Mouse (Mus musculus) cerebellum, adult 18-20 months (tissue): ENCODE results near the gene Dph7.
"Not testable (repeated sequence)": the region's sequence is repeated elsewhere in the genome, so short reads cannot be mapped to it uniquely, and the experiment has no call there.

ENCODE experiments used
- DNase-seq, 2 experiments: peaks; one replicate each; pipeline ENCODE4 v3.0.0; 2021

Gene Dph7

DNA sequence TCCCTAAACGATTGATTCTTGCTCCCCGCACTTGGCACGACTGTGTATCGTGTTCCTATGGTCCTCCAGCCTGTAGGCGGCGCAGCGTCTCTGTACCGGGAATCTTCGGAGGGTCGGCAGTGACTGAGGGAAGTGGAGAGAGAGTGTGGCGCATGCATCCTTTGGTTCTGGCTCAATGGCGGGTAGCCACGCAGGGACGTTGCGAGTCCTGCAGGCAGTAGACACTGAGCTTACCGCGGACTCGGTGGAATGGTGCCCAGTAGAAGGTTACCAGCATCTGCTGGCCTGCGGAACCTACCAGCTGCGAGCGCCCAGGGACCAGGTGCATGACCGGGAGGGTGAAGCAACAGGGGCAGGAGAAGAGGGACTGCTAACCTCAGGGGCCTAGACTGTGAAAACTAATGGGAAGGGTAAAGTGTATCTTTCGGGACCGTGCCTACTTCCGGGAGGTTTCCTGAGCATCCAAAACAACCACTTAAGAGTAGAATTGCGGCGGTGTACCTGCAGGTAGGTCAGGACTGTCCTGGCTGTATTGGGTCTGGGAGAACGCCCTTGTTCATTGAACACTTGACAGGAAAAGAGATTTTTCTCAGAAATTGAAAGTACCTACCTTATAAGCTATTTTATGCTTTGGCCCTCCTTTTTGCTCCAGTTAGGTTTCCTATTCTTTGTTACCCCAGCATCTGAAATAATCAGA lies at the start of gene Dph7:
TSS of gene Dph7 (plus strand) at position 97 of the 697 bp plus-strand sequence.
- DNase-seq, result peak; percentile 89 to 92

GRCm38 (mm10) chr2:24912589-24912988 lies 49.6 kb upstream of the Dph7 start:
- DNase-seq, result no peak

GRCm38 (mm10) chr2:24914762-24915161 lies 47.4 kb upstream of the Dph7 start:
- DNase-seq, result no peak

GRCm38 (mm10) chr2:24918930-24919838 lies 43.0 kb upstream of the Dph7 start, which contains the start of gene Ehmt1:
TSS of gene Ehmt1 (minus strand) at chr2:24919614.
- peak; percentile 94 to 99 for DNase-seq

DNA sequence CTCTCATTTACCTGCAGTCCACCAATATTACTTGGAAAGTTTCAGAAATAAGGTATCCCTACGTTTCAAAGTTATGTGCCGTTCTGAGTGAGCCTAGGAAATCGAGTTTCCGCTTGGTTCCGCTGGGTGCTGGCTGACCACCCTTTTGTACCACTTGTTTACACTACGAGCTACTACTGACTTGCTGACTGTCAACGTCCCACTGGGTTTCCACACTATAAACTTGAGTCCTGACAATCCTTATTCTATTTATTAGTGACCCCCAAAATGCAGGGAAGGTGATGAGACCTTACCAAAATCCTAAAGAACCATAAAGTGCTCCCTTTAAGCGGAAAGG lies 42.4 kb upstream of the Dph7 start:
- DNase-seq, result no peak

- DNase-seq, result no peak
These were observed 38.6 kb upstream of the Dph7 start for GRCm38 (mm10) chr2:24923561-24923960.

- no peak for DNase-seq
These were observed 36.9 kb upstream of the Dph7 start for GRCm38 (mm10) chr2:24925284-24925683.

- DNase-seq, result no peak
These were observed 35.7 kb upstream of the Dph7 start for GRCm38 (mm10) chr2:24926345-24926964.

GRCm38 (mm10) chr2:24926965-24927358 lies 35.2 kb upstream of the Dph7 start:
- DNase-seq, result no peak

DNA sequence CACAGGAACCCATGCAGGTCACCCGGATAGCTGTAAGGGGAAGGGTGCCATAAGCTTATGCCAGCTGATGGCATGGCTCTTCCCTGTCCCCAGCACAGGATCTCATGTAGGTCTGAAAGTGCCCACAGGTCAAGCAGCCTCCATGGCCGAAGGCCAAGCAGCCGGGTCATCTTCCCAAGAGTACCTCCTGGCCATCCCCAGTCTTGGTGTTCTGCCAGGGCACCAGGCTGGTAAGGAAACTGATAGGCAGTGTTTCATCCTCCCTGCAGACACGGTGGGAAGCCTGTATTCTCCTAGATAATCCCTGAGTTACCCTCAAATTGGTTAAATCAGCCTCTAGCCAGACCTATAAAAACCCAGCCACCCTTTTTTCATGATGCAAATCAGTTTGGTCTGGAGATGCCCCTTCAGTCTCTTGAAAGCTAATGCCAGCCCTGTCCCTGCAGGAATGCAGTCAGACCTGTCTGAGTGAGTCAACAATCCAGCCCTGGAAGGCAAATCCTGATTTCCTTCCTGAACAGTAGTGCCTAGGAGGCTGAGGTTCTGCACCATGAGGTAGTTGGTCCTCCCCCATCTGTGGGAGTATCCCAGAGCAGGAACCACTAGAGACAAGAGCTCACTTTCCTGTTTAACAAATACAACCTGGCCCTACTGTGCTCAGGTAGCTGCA lies 34.3 kb upstream of the Dph7 start:
- peak; percentile 46 to 49 for DNase-seq

GRCm38 (mm10) chr2:24929119-24929518 lies 33.1 kb upstream of the Dph7 start:
- DNase-seq, result no peak

- no peak for DNase-seq
These were observed 32.6 kb upstream of the Dph7 start for GRCm38 (mm10) chr2:24929593-24929992.

DNA sequence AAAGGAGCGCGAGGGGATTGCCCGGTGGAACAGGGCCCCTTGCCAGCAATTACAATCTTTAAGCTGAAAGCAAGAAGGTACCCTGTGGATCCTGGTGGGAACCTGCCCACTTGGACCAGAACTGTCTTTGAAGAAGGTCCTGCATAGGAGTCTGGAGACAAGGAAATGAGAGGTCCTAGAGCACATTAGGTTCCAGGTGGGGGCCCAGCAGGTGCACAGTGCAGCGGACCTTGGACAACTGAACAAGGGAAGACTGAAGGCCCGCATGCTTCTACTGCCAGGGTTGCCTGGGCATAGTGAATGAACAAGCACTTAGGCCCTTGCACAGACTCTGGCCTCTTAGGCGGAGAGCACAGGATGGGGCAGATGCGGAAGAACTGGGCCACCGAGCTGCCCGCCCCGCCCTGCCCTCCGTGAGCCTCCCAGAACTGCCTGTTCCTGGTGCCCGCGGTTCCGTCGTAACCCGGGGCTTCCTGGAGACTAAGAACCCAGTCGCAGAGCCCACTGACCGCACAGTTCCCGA lies 27.7 kb upstream of the Dph7 start:
- DNase-seq, result peak; percentile 52 to 61

DNA sequence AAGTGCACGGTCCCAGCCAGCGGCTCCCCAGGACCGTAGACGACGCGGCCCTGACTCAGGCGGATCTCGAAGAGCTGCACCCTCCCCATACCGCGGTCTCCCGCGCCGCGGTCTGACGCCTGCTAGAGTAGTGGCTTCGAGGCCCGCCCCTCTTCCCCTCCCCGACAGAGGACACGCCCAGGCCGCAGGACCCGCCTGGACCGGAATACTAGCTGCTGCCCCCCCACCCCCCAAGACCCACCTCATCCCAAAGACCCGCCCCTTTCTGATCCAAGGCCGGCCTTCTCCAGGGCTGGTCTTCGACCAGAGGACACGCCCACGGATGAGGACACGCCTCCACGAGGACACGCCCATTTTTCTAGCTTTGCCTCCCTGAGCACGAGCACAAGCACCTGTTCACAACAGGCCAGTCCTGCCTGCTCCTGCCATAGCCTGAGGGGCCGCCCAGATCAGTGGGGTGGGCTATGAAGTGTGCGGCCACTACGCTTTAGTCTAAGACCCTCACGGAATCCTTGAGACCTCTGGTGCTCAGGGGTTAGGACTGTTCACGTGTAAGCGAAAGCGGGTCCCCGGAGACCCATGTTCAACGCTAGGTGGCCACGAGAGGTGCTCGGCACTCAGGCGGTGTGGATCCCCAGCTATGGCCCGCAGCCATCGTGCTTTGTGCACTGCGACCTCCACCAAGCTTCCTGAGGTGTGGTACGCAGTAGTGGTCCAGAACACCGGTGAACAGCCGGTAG lies 27.0 kb upstream of the Dph7 start, which contains the start of gene Arrdc1:
TSS of gene Arrdc1 (minus strand) at position 196 of the 740 bp plus-strand sequence.
- DNase-seq, result peak; percentile 84 to 92

- no peak for DNase-seq
These were observed 20.1 kb upstream of the Dph7 start for GRCm38 (mm10) chr2:24942092-24942491.

DNA sequence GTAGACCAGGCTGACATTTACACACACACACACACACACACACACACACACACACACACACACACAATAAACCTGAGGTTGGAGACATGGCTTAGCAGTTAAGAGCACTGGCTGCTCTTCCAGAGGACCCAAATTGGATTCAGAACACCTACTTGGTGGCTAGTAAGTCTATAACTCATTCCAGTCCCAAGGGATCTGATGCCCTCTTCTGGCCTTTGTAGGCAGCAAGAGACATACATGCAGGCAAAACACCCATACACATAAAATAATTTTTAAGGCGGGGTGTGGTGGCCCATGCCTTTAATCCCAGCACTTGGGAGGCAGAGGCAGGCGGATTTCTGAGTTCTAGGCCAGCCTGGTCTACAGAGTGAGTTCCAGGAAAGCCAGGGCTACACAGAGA lies 17.9 kb upstream of the Dph7 start:
- not testable (repeated sequence) for DNase-seq

DNA sequence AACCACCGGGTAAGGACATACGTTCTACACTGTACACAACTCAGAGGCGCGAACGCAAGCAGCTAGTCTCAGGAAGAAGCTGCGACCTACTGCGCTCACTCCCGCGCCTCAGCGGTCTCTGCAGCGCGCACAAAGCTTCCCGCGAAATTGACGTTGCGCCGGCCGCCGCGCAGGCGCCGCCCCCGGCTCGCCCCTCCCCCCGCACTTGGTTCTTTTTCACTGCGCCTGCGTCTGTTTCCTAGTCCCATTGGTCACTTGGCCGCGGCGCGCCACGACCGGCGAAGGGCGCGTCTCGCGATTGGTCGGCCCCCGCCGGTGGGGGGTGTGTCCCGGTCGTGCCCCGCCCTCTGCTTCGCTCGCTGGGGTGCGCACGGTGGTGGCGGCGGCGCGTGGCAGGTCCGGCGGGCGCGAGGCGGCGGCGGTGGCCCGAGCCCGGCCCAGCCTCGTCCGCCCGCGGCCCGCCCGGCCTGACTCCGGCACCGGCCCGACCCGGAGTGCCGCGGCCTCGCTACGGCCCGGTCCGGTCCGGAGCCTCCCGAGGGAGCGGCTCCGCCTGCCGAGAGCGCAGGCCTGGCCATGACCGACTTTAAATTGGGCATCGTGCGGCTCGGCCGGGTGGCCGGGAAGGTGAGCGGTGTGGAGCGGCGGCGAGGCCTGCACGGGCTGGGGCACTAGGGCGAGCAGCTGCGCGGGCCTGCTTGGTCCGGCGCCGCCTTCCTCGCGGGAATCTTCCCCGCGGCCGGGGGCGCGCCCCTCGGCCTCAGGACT lies 12.6 kb upstream of the Dph7 start, which contains the start of gene Zmynd19:
TSS of gene Zmynd19 (plus strand) at position 372 of the 768 bp plus-strand sequence.
- DNase-seq, result peak; percentile 98 to 99

DNA sequence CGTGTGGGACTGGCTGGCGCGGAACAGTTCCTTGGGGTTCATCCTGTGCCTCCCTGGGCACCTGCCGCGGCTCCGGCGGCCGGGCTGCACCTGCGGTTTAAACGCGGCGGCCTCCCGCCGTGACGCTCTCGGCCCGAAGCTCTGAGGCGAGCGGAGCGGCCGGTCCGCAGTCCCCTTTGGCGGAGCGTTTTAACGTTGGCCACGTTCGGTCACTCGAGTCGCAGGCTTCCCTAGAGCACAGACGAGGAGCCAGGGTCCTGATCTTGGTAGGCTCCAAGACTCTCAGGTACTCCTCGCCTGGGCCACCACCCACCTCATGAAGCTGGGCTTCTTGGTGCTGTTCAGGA lies 12.0 kb upstream of the Dph7 start:
- DNase-seq, result peak in 1 of 2 experiments; percentile 20

DNA sequence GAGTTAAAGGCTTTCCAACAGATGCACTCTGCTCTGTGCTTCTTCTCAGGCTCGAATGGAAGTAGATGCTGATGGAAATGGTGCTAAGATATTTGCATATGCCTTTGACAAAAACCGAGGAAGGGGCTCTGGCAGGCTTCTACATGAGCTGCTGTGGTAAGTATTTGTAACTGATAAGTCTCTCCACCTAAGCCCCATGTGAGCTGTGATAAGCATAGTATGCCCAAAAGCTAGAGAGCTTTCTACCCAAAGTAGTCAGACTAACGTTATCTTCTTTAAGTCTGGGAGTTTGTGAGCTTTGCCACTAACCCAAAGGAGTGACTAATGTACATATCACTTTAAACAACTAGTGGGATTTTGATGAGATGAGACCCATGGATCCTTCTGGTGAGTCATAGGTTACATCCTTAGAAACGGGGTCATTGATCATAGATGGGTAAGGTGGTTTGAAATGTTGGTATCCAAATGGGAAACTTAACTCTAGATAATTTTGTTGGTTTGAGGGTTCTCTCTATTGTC lies 9.6 kb upstream of the Dph7 start:
- DNase-seq, result no peak

DNA sequence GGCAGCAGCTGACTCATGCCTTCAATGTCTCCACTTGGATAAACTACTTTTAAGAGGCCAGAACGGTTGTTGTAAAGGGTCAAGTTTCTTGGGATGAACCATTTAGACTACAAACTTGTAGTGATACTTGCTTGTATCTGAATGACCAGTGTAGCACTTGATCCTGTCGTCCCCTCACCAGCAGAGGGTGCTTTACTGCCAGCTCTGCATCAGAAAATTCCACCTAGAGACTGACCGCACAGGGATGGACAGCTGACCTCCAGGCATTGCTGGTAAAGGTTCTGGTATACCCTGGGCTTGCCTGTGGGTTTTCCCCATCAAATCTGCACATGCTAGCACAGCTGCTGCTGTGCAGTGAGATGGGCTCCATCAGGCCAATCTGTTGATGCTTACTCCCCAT lies 1.3 kb upstream of the Dph7 start:
- peak in 1 of 2 experiments; percentile 38 for DNase-seq

DNA sequence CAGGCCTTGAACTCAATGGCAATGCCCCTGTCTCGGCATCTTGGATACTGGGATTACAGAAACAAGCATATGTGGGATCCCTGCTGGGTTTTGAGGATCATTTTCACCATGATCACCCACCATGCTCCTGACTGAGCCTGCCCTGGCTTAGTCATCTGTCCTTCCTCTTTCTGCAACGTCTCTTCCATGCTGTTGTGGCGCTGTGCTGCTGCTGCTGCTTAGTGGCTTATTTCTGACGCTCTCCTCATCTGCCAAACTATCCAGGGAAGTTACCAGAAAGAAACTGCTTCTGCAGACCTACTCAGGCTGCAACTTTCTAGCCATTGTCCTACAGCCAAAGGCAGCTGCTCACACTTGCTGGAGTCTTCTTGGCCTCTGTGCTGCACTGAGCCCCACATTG lies 8.2 kb downstream of the Dph7 start:
- no peak for DNase-seq
